Mouse (Mus musculus) spleen, postnatal 36 days (tissue): Measurements from ENCODE around the gene Slc16a7.

Experiments
- DNase-seq, 2 experiments: peaks; one replicate each; pipeline ENCODE4 v3.0.0; 2022; ENCODE audit warnings: low spot score in 2 of 2, mixed read lengths in 1 of 2

Gene Slc16a7

GRCm38 (mm10) chr10:125324149-125324834 lies 65.0 kb downstream of the Slc16a7 start:
- DNase-seq: no peak

DNA sequence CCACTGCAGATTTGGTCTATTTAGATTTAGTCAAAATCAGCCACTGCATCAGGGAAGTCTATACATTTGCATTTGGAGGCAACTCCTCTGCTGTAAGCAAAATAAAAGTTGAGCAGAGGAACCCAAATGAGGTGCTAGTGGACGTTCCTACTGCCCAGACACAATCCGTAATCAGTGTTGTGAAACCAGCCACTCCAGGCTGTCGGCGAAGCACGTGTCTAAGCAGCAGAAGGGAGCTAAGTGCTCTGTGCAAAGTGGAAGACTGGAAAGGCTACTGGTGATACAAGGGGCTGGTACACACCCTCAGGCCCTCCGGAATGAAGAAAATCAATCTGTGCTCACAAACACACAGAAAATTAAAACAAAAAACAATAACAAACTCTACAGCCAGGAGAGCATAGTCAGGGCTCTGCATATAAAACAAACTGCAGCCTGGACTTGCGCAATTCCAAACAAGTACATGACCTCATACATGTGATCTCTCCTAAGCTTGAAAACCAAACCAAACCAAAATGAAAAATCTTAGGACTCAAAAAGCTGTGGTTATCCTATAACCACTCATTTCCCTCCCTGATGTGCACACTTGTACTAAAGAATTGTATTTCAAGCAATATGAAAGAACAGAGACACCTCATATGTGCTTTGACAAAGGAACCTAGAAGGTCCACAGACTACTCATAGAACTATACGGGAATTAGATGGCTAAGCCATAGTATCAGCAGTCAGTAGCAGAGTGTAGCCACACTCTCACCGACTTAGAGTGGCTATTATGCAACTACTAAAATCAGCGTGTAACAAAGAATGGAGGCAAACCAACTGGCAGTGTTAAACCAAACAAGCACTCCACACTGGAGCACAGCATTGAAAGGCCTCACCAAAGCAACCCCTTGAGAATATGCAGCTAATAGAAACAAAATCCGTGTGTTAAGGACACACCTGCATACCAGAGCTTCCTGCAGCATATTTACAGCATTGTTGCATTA lies 67.5 kb downstream of the Slc16a7 start:
- no peak for DNase-seq

GRCm38 (mm10) chr10:125317317-125317716 lies 71.9 kb downstream of the Slc16a7 start:
- peak; percentile 14 to 36 for DNase-seq

DNA sequence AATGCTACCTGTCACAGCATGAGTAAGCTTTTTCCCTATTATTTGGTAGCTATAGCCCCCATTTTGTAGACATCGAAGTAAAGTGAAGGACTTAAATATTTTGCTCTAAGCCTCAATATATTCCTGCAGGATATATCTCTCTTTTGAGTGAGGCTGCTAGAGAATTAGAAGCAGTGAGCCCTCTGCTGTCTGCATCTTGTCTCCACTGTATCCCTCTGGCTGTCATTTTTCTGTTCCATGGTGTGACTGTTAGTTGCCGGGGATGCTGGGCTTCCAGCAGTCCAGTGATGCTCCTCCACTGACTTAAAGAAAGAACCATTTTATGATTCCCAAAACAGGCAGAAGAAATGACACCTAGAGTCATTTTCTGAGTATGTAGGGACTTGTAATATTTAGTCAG lies 78.4 kb downstream of the Slc16a7 start:
- DNase-seq: no peak

DNA sequence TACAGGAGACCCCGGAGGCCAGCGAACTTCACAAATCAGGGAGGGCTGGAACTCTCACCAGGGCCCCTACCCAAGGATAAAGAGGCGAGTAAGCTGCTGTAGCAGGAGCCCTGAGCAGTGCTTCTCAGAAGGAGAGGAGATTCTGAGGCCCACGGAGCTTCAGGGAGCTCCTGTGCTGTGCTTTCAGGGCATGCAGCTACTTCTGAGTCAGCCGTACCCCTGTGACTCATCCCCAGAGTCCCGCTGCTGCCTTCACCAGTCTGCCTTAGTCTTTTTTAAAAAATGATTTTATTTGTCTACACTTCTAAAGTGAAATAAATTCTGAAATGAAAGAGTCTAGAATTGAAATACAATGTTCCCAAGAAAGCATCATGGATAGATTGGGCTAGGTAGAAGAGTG lies 91.2 kb downstream of the Slc16a7 start:
- no peak for DNase-seq

DNA sequence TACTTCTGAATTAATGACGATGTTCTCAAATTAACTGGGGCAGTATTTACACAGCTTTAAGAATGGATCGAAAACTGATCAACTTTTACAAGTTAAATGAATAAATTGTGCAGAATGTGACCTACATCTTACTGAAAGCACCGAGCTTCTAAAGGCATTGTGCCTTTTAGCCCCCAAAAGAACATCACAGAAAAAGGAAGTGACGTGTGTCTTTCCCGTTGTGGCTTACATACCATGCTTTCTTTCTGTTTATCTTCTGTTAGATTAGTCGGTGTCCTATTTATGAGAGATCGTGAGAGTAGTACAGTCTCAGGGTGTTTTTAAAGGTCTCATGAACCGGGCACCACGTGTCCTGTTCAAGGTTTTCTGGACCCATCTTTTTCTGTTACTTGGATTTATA lies 98.9 kb downstream of the Slc16a7 start:
- DNase-seq: no peak

DNA sequence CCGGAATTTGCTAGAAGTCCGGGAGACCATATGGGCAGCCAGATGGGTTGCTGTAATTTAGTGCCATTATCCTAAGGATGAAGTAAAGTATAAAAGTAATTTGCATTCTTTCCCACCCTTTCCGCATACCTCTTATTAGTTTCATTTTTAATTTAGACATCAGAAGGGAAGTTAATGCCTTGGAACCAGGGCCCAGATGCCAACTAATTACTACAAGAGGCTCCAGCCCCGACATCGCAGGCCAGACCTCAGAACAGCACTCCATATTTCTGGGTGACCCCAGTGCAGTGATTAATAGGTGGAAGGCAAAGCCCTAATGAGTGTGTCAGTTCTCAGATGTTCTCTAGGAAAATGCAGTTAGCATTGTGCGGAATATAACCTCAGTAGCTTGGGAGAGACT lies 100.7 kb downstream of the Slc16a7 start:
- DNase-seq: no peak

DNA sequence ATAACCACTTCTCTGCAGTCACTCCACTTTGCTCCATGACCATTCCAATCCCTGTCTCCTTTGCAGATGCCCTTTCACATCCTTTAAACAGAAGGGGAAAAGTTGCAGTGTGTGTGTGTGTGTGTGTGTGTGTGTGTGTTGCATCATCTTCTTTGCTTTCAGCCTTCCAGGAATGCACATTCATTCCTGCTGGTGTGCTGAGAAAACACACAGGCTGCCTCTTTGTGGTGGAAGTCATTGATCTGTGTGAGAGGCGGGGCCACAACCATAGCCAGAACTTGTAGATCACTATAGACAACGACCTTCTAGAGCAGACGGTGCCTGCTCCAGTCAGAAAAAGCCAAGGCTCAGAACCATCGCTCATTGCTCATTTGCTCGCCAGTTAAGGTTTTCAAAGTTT lies 103.9 kb downstream of the Slc16a7 start:
- DNase-seq: no peak

- no peak for DNase-seq
Measured at GRCm38 (mm10) chr10:125275149-125275848, 114.0 kb downstream of the Slc16a7 start.

GRCm38 (mm10) chr10:125274519-125275148 lies 114.6 kb downstream of the Slc16a7 start:
- no peak for DNase-seq

DNA sequence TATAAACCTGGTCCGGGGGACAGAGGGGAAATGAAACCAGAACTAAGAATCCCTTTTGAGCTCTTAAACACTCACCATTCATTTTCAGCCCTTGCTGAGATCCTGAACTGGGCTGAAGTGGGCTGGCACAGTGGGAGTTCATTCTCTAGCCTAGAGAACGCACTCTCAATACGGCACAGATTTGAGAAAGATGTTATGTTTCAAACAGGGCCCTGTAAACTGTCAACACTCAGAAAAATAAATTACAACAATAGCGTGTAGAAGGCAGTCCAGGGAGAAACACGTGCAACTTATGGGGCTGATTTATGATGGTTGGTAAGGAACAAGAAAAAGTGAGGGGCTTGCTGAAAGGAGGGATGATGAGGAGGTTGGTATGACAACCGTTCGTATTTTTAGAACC lies 115.5 kb downstream of the Slc16a7 start:
- no peak for DNase-seq

DNA sequence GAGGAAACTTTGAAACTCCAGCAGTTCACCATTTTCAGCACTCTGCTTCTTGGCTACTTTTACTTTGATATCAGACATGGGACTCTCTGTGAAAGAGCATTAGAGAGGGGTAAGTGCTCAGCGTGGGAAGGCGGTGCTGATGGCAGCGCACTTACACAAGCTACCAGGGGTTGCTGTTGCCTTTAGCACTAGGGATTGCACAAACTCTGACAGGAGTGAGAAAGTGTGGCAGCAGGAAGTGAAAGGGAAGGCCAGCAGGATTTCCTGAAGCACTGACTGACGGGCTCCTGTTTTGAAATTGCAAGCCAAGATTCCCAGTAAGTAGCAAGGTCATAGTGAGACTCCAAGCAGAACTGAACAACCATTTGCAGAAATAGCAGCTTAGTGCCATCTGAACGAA lies 117.8 kb downstream of the Slc16a7 start:
- DNase-seq: no peak

DNA sequence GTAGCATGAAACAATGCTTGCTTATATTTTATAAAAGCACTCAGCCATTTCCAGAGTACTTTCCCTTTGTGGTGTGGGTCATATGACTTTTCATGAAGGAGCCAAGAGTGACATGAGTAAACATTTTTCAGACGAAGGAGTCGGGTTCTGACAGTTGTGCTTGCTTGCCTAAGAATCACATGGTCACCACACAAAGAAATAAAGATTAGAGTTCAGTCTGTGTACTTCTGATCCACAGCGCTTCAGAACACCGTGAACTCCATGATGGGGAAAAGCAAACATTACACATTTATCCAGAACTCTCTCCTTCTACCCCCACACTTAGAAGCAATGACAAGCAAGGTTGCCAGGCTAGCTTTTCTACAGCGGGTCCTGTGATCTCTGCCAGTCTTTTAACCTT lies 119.0 kb downstream of the Slc16a7 start:
- DNase-seq: no peak

- DNase-seq: no peak
Measured at GRCm38 (mm10) chr10:125266322-125266721, 122.9 kb downstream of the Slc16a7 start.

DNA sequence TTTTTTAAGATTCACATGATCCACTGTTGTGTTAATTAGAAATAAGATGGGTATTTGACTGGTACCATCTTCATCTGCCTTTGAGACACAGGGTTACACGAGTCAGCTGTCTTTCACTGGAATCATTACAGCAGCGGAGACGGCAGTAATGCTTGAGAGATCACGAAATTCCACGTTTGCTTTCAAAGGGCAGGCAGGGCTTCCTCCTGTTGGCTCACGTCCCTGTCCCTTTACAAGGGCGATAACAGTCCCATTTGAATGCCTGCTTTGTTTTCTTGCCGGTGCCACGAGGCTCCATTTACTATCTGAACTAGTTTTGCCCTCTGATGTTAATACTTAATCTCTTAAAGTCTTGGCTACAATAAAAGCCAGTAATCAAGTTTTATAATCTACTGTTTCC lies 123.4 kb downstream of the Slc16a7 start:
- no peak for DNase-seq

GRCm38 (mm10) chr10:125265467-125265866 lies 123.8 kb downstream of the Slc16a7 start:
- no peak for DNase-seq

GRCm38 (mm10) chr10:125264938-125265337 lies 124.3 kb downstream of the Slc16a7 start:
- DNase-seq: peak; percentile 21 to 39

- no peak for DNase-seq
Measured at GRCm38 (mm10) chr10:125255904-125256303, 133.4 kb downstream of the Slc16a7 start.

- no peak for DNase-seq
Measured at GRCm38 (mm10) chr10:125214536-125214935, 174.7 kb downstream of the Slc16a7 start.

GRCm38 (mm10) chr10:125213805-125214204 lies 175.5 kb downstream of the Slc16a7 start:
- DNase-seq: peak; percentile 7 to 19

- DNase-seq: no peak
Measured at GRCm38 (mm10) chr10:125187544-125187943, 201.7 kb downstream of the Slc16a7 start.

- no peak for DNase-seq
Measured at GRCm38 (mm10) chr10:125185387-125185786, 203.9 kb downstream of the Slc16a7 start.
